Comparison of ENCODE assay signal across 7 mouse cellular contexts in the genomic region with DNA sequence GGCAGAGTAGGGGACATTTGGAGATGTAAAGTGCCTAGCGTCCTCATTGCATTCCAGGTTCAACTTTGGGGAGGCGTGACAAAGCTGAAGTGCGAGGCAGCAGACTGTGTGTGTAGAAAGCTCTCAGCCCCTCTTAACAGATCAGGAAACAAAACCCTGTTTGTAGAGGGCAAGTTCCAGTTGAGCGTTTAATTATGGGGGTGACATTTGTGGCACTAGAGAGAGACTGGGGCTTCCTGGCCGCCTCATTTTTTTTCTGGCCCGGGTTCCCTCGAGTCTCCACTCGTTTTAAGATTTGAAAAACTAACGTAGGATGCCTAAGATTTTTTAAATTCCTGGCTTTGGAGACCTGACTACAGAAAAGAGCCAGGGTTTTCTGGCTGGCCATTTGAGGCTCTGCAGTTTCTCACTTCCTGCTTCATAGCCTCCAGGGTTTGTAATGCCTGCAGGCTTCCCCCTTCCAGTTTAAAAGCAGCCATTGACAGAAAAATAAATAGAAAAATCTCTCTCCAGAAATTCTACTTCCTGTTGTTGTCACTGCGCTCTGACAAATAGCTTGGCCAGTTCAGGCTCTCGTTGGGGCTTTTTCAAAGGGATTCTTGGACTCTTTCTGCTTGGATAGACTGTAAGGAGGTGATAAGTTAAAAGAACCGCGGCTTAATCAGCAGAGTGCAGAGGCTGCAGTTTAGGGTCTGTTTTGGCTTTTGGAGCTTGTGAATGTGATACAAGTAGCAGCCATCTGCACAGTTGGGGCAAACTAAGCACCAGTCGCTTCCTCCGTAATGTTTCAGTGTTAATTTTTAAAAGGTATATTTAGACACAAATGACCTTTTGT. TPM values are rescaled to one million over a fixed set of nuclear protein-coding genes. Genes with fewer than 3 reads are reported as not detected.
DNase-seq lines count a peak whose midpoint lies in the region; ATAC-seq and TF ChIP-seq lines count a peak whose summit lies in the region.

No protein-coding gene starts in this region.

- no peak for TF ChIP-seq CTCF in heart, postnatal 0 days (IDR thresholded peaks at IDR 0.05; ENCODE audit: low read depth)

- no peak overlapping the region for H3K4me3 ChIP-seq in embryonic facial prominence, embryonic 11.5 days (ENCODE audit: low read depth, low read length)
- peak overlapping the region; percentile 21 for H3K4me3 ChIP-seq in heart, postnatal 0 days (ENCODE audit: low read depth, low read length)
- peak overlapping the region; percentile 16 for H3K4me3 ChIP-seq in limb, embryonic 10.5 days
- H3K4me3 ChIP-seq in midbrain, embryonic 11.5 days (ENCODE audit: low read depth, low read length) = no peak overlapping the region

- 0 out of 2 replicates have a peak overlapping the region, but pooled peaks have one; percentile 0 for H3K27ac ChIP-seq in embryonic facial prominence, embryonic 11.5 days (replicated peaks; ENCODE audit: low read depth, low read length)
- H3K27ac ChIP-seq in heart, postnatal 0 days (ENCODE audit: low read depth) = peak overlapping the region; percentile 87
- H3K27ac ChIP-seq in limb, embryonic 10.5 days = peak overlapping the region; percentile 75
- H3K27ac ChIP-seq in midbrain, embryonic 11.5 days (ENCODE audit: low read depth, low read length) = peak overlapping the region; percentile 14; the same call in 1 of the 2 replicates

- no peaks in the 10 kb centered on the region for H3K27me3 ChIP-seq in embryonic facial prominence, embryonic 11.5 days (ENCODE audit: control insufficient read depth, insufficient read depth, low read length)
- no peaks in the 10 kb centered on the region for H3K27me3 ChIP-seq in heart, postnatal 0 days (ENCODE audit: control insufficient read depth, insufficient read depth, low read length)
- no peaks in the 10 kb centered on the region for H3K27me3 ChIP-seq in limb, embryonic 10.5 days (ENCODE audit: low read depth, poor library complexity, severe bottlenecking)
- H3K27me3 ChIP-seq in midbrain, embryonic 11.5 days (ENCODE audit: control insufficient read depth, insufficient read depth, low read length) = no peaks in the 10 kb centered on the region

- peak overlapping the region; percentile 5; the same call in 1 of the 2 replicates for H3K4me2 ChIP-seq in embryonic facial prominence, embryonic 11.5 days (ENCODE audit: low read depth, low read length)
- H3K4me2 ChIP-seq in heart, postnatal 0 days (ENCODE audit: low read depth, low read length) = peak overlapping the region; percentile 52
- peak overlapping the region; percentile 7; the same call in 1 of the 2 replicates for H3K4me2 ChIP-seq in midbrain, embryonic 11.5 days

- no peak overlapping the region for H3K9ac ChIP-seq in embryonic facial prominence, embryonic 11.5 days (replicated peaks; ENCODE audit: low read length)
- 0 out of 2 replicates have a peak overlapping the region, but pooled peaks have one; percentile 33 for H3K9ac ChIP-seq in heart, postnatal 0 days (replicated peaks; ENCODE audit: low read depth, low read length)
- H3K9ac ChIP-seq in midbrain, embryonic 11.5 days (ENCODE audit: low read length) = no peak overlapping the region

- H3K4me1 ChIP-seq in embryonic facial prominence, embryonic 11.5 days (ENCODE audit: control insufficient read depth, insufficient read depth, low read length) = peaks cover 3% of the 10 kb centered on the region
- peaks cover 55% of the 10 kb centered on the region for H3K4me1 ChIP-seq in heart, postnatal 0 days (ENCODE audit: control insufficient read depth, insufficient read depth)
- H3K4me1 ChIP-seq in limb, embryonic 10.5 days = peaks cover 62% of the 10 kb centered on the region
- H3K4me1 ChIP-seq in midbrain, embryonic 11.5 days (ENCODE audit: control insufficient read depth, insufficient read depth, low read length) = peaks cover 24% of the 10 kb centered on the region

- H3K9me3 ChIP-seq in embryonic facial prominence, embryonic 11.5 days (replicated peaks; ENCODE audit: control insufficient read depth, low read length) = no peaks in the 10 kb centered on the region
- no peaks in the 10 kb centered on the region for H3K9me3 ChIP-seq in heart, postnatal 0 days (replicated peaks; ENCODE audit: control insufficient read depth, low read length)
- H3K9me3 ChIP-seq in limb, embryonic 10.5 days (replicated peaks) = no peaks in the 10 kb centered on the region
- H3K9me3 ChIP-seq in midbrain, embryonic 11.5 days (ENCODE audit: control insufficient read depth, low read length) = no peaks in the 10 kb centered on the region

- H3K36me3 ChIP-seq in embryonic facial prominence, embryonic 11.5 days (replicated peaks; ENCODE audit: control insufficient read depth, insufficient read depth, low read depth, low read length) = no peaks in the 10 kb centered on the region
- H3K36me3 ChIP-seq in heart, postnatal 0 days (replicated peaks; ENCODE audit: control insufficient read depth, insufficient read depth, low read length) = no peaks in the 10 kb centered on the region
- peaks cover 12% of the 10 kb centered on the region for H3K36me3 ChIP-seq in limb, embryonic 10.5 days
- no peaks in the 10 kb centered on the region for H3K36me3 ChIP-seq in midbrain, embryonic 11.5 days (ENCODE audit: control insufficient read depth, insufficient read depth, low read length)

- ATAC-seq in embryonic facial prominence, embryonic 11.5 days (replicated peaks; ENCODE audit: insufficient number of reproducible peaks, low FRiP score, low TSS enrichment, low read depth) = no peak
- peak; percentile 36 for ATAC-seq in heart, postnatal 0 days (ENCODE audit: insufficient read depth, low read depth)
- no peak for ATAC-seq in midbrain, embryonic 11.5 days (ENCODE audit: low FRiP score)
- no peak for ATAC-seq in inflammation-experienced regulatory T-cells, adult 6 months

- no peak for TF ChIP-seq EP300 in heart, postnatal 0 days (IDR thresholded peaks at IDR 0.05; ENCODE audit: low read depth)

- 7% methylated on average over 15 of the region's 15 CpGs for WGBS in embryonic facial prominence, embryonic 11.5 days
- WGBS in heart, postnatal 0 days = 6% methylated on average over 15 of the region's 15 CpGs
- WGBS in limb, embryonic 10.5 days = 16% methylated on average over 15 of the region's 15 CpGs
- 23% methylated on average over 15 of the region's 15 CpGs for WGBS in midbrain, embryonic 11.5 days

- peak; percentile 25 for DNase-seq in R1 (ENCODE audit: low read depth, low spot score)
- peak; percentile 68 for DNase-seq in embryonic facial prominence, embryonic 11.5 days (ENCODE audit: low spot score)
- peak; percentile 63 for DNase-seq in heart, postnatal 0 days (ENCODE audit: low spot score)
- DNase-seq in limb, embryonic 10.5 days (ENCODE audit: low spot score) = no peak
- DNase-seq in midbrain, embryonic 11.5 days (ENCODE audit: low spot score, missing footprints) = no peak
- no peak for DNase-seq in left cerebral cortex, adult 8-10 months (ENCODE audit: low spot score in 2 of 2)

RNA-seq across cellular contexts. Expression of a gene that starts 20.8 kb away (rescaled TPM):
- 19.4 and 20.2 TPM in 2 replicates for polyA plus RNA-seq in embryonic facial prominence, embryonic 11.5 days (2014; fragmentation: Nextera tagmentation; extraction: Ambion mirVana)
- 41.3 and 41.8 TPM in 2 replicates for total RNA-seq in heart, postnatal 0 days (2014; rRNA removed; ENCODE audit: low replicate concordance)
- 8.8 and 9.9 TPM in 2 replicates for polyA plus RNA-seq in heart, postnatal 0 days (2015; fragmentation: Nextera tagmentation; extraction: Ambion mirVana)
- 21.8 and 27.9 TPM in 2 replicates for polyA plus RNA-seq in limb, embryonic 10.5 days (2016; fragmentation: Nextera tagmentation; extraction: Ambion mirVana)
- 20.0 and 20.8 TPM in 2 replicates for polyA plus RNA-seq in midbrain, embryonic 11.5 days (2014; fragmentation: Nextera tagmentation; extraction: Ambion mirVana)
- 10 to 100 TPM; 43.3 to 49.3 (median 44.0) TPM for total RNA-seq in left cerebral cortex, adult 8-10 months (2022)
- polyA plus RNA-seq in inflammation-experienced regulatory T-cells, adult 6 months (2017; shearing (Covaris generic)) = 10 to 100 TPM in 2 of 3 experiments, 1 to 10 TPM in 1; 2.5 to 33.9 (median 25.9) TPM

Comparison
In these comparisons a context has a peak if more than half of its experiments do, and no peak if none do; other contexts are left out.
1. DNase-seq: peak in R1 (single experiment), embryonic facial prominence, embryonic 11.5 days (single experiment) and heart, postnatal 0 days (single experiment); none in limb, embryonic 10.5 days (single experiment), midbrain, embryonic 11.5 days (single experiment) and left cerebral cortex, adult 8-10 months (0 of 2).
2. H3K27ac ChIP-seq: peak in every context shown above with its lines; median percentile 87 in heart, postnatal 0 days; 75 in limb, embryonic 10.5 days; 14 in midbrain, embryonic 11.5 days; 0 in embryonic facial prominence, embryonic 11.5 days.
3. H3K4me3 ChIP-seq: peak in heart, postnatal 0 days (single experiment) and limb, embryonic 10.5 days (single experiment); none in embryonic facial prominence, embryonic 11.5 days (single experiment) and midbrain, embryonic 11.5 days (single experiment).
4. Peak in every context shown above with its lines, with median percentiles within 50 percentile points of each other: H3K4me2 ChIP-seq.